19 mouse cellular contexts compared by ENCODE assay signal in genomic region chr3:145853713-145854112, GRCm38 (mm10).
DNase-seq lines count a peak whose midpoint lies in the region; ATAC-seq lines count a peak whose summit lies in the region.
"Had no signal": no experiment of that assay in that cellular context is flagged by ENCODE, and none has a peak within 500 bp of the region (broad histone marks: within the 10 kb centered on the region; RNA-seq: fewer than 3 reads in every experiment).

No protein-coding gene starts in this region.

- H3K4me3 ChIP-seq in heart, embryonic 11.5 days (ENCODE audit: low read depth, low read length) = no peak overlapping the region
- H3K4me3 ChIP-seq in midbrain, embryonic 10.5 days = no peak overlapping the region
- H3K4me3 ChIP-seq in midbrain, embryonic 16.5 days (ENCODE audit: low read depth, low read length) = no peak overlapping the region
- H3K4me3 ChIP-seq in neural tube, embryonic 12.5 days = no peak overlapping the region
- H3K4me3 ChIP-seq: embryonic facial prominence, embryonic 12.5 days; heart, embryonic 10.5 days; heart, embryonic 15.5 days had no signal

- H3K4me2 ChIP-seq in heart, embryonic 11.5 days = no peak overlapping the region
- no peak overlapping the region for H3K4me2 ChIP-seq in midbrain, embryonic 16.5 days (ENCODE audit: low read length)
- H3K4me2 ChIP-seq in neural tube, embryonic 12.5 days (replicated peaks) = no peak overlapping the region
- H3K4me2 ChIP-seq: embryonic facial prominence, embryonic 12.5 days; heart, embryonic 15.5 days had no signal

- H3K9ac ChIP-seq in heart, embryonic 11.5 days (ENCODE audit: low read depth, low read length) = no peak overlapping the region
- H3K9ac ChIP-seq in midbrain, embryonic 16.5 days (ENCODE audit: low read depth, low read length) = no peak overlapping the region
- H3K9ac ChIP-seq in neural tube, embryonic 12.5 days = no peak overlapping the region
- H3K9ac ChIP-seq: embryonic facial prominence, embryonic 12.5 days; heart, embryonic 15.5 days had no signal

- ATAC-seq in heart, embryonic 11.5 days (replicated peaks; ENCODE audit: insufficient number of reproducible peaks, low FRiP score, low TSS enrichment) = no peak
- ATAC-seq in midbrain, embryonic 16.5 days = no peak
- no peak for ATAC-seq in neural tube, embryonic 12.5 days (ENCODE audit: low FRiP score, low read depth)
- ATAC-seq: activated CD4-positive, CD25-positive, alpha-beta regulatory T cell, adult 4 months; Patski had no signal

- H3K27ac ChIP-seq in heart, embryonic 11.5 days (ENCODE audit: low read depth, low read length) = no peak overlapping the region
- 0 out of 2 replicates have a peak overlapping the region, but pooled peaks have one; percentile 30 for H3K27ac ChIP-seq in midbrain, embryonic 10.5 days (replicated peaks)
- H3K27ac ChIP-seq in midbrain, embryonic 16.5 days (ENCODE audit: low read length) = no peak overlapping the region
- H3K27ac ChIP-seq in neural tube, embryonic 12.5 days = peak overlapping the region; percentile 32; the same call in 1 of the 2 replicates
- H3K27ac ChIP-seq: embryonic facial prominence, embryonic 12.5 days; heart, embryonic 10.5 days; heart, embryonic 15.5 days had no signal

- H3K9me3 ChIP-seq in heart, embryonic 11.5 days (replicated peaks; ENCODE audit: control insufficient read depth, low read length) = 0 out of 2 replicates have a peak, but pooled peaks cover 2% of the 10 kb centered on the region
- H3K9me3 ChIP-seq in midbrain, embryonic 10.5 days (replicated peaks) = 0 out of 2 replicates have a peak, but pooled peaks cover 7% of the 10 kb centered on the region
- peaks cover 6% of the 10 kb centered on the region for H3K9me3 ChIP-seq in midbrain, embryonic 16.5 days (replicated peaks; ENCODE audit: control insufficient read depth, low read length, poor library complexity, severe bottlenecking)
- H3K9me3 ChIP-seq in neural tube, embryonic 12.5 days = no peaks in the 10 kb centered on the region
- H3K9me3 ChIP-seq: embryonic facial prominence, embryonic 12.5 days; heart, embryonic 10.5 days; heart, embryonic 15.5 days had no signal

- DNase-seq in heart, adult 11 months = peak; percentile 55
- DNase-seq in midbrain, embryonic 10.5 days (ENCODE audit: low spot score) = no peak
- DNase-seq in neural tube, embryonic 10.5 days (ENCODE audit: extremely low spot score, low spot score) = no peak
- DNase-seq: adrenal gland, postnatal 14 days; cerebellum, adult 11-12 months; cerebellum, adult 9-10 months; cerebellum, postnatal 25 days; gastrocnemius, postnatal 36 days; heart, adult 18-20 months; heart, postnatal 14 days had no signal

- WGBS in heart, embryonic 11.5 days (ENCODE audit: insufficient replicate concordance) = 79% methylated on average over 4 of the region's 4 CpGs
- 94% methylated on average over 4 of the region's 4 CpGs for WGBS in midbrain, embryonic 10.5 days
- WGBS in midbrain, embryonic 16.5 days = 83% methylated on average over 4 of the region's 4 CpGs
- 79% methylated on average over 4 of the region's 4 CpGs for WGBS in neural tube, embryonic 12.5 days

- no peaks in the 10 kb centered on the region for H3K27me3 ChIP-seq in heart, embryonic 11.5 days (ENCODE audit: control insufficient read depth, insufficient read depth, low read length)
- no peaks in the 10 kb centered on the region for H3K27me3 ChIP-seq in midbrain, embryonic 10.5 days (ENCODE audit: low read depth, poor library complexity, severe bottlenecking)
- H3K27me3 ChIP-seq in midbrain, embryonic 16.5 days (ENCODE audit: control insufficient read depth, insufficient read depth, low read depth, low read length) = no peaks in the 10 kb centered on the region
- no peaks in the 10 kb centered on the region for H3K27me3 ChIP-seq in neural tube, embryonic 12.5 days (replicated peaks)
- H3K27me3 ChIP-seq: CH12.LX; embryonic facial prominence, embryonic 12.5 days; heart, embryonic 15.5 days; Patski had no signal

- H3K4me1 ChIP-seq in heart, embryonic 11.5 days (ENCODE audit: control insufficient read depth, insufficient read depth, low read length) = peaks cover 3% of the 10 kb centered on the region; the same call in 1 of the 2 replicates
- H3K4me1 ChIP-seq in midbrain, embryonic 10.5 days = peaks cover 9% of the 10 kb centered on the region
- H3K4me1 ChIP-seq in midbrain, embryonic 16.5 days (ENCODE audit: control insufficient read depth, insufficient read depth, low read length) = no peaks in the 10 kb centered on the region
- 0 out of 2 replicates have a peak, but pooled peaks cover 5% of the 10 kb centered on the region for H3K4me1 ChIP-seq in neural tube, embryonic 12.5 days
- H3K4me1 ChIP-seq: embryonic facial prominence, embryonic 12.5 days had no signal

- no peaks in the 10 kb centered on the region for H3K36me3 ChIP-seq in heart, embryonic 11.5 days (ENCODE audit: control insufficient read depth, insufficient read depth, low read length)
- H3K36me3 ChIP-seq in midbrain, embryonic 10.5 days = no peaks in the 10 kb centered on the region
- H3K36me3 ChIP-seq in midbrain, embryonic 16.5 days (ENCODE audit: control insufficient read depth, insufficient read depth, low read length) = 0 out of 2 replicates have a peak, but pooled peaks cover 4% of the 10 kb centered on the region
- no peaks in the 10 kb centered on the region for H3K36me3 ChIP-seq in neural tube, embryonic 12.5 days
- H3K36me3 ChIP-seq: embryonic facial prominence, embryonic 12.5 days had no signal

Comparison
In these comparisons a context has a peak if more than half of its experiments do, and no peak if none do; other contexts are left out.
1. H3K27ac ChIP-seq: peak in midbrain, embryonic 10.5 days (single experiment) and neural tube, embryonic 12.5 days (single experiment); none in heart, embryonic 11.5 days (single experiment) and midbrain, embryonic 16.5 days (single experiment).